Mouse (Mus musculus): ENCODE measurements at regions not wholly inside any gene's neighbourhood (a gene's known extent, or its start where the extent isn't known, plus 50 kb on each side); places are given as distances from the start of the nearest gene placed in this dataset.

- in situ Hi-C loops (cut with MboI, MseI): loop anchor here in 1 of 2 experiments (10.0 kb wide), 1 partner anchor 864 kb away; no protein-coding TSS in a partner anchor
Observed at GRCm38 (mm10) chrX:131721130-131721529, 1967.7 kb downstream of the Pcdh19 start.
